Mouse (Mus musculus): Measurements from ENCODE around the gene Mtmr11. TPM values are rescaled to one million over a fixed set of nuclear protein-coding genes. Genes with fewer than 3 reads are reported as not detected.
A peak's percentile ranks its signal among the peaks of the same experiment; 100 is the strongest.

Gene Mtmr11
- 10.1 and 11.6 TPM in 2 replicates for polyA plus RNA-seq (2014; fragmentation: Nextera tagmentation; extraction: Ambion mirVana)

DNA sequence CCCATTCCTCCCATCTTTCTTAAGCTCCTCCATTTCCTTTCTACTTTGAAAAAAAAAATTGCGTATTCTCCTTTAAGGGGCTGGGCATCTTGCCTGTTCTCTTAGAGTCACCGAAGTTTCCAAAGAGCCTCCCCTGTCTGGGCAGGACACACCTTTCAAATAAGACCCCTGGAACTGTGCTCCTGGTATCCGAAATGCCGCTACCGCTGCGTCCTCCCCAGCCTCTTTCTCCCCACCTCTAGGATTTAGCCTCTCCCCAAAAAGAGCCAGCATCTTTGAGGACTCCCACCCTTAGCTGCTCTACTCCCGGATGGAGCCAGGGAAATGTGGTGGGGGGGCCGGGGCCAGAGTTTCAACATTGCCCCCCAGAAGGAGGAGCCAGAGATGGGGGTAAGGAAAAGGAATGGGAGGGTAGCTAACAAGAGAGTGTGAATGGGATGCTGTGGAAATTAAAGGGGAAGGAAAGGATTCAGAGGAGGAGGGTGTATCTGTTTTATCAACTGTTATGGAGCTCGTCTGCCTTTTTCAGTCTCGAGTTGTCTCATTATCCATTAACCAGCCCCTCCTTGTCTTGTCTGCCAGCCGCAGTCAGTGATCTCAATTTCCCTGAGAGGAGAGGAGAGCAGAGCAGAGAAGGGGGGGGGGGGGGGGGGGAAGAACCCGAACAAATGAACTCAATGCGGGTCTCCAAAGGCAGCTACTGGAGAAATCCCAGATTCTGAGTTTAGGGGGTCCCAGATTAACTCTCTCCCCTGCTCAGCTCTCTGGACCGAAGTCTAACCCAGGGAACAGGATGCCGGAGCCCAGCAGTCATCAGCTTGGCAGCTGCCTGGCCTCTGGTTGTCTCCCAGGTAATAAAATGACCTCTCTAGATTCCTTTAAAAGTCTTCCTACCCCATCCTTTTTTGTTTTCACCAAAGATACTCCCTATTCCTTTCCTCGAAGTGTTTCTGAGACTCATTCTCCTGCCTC, at the start of gene Mtmr11:
Mtmr11 (plus strand) TSS at position 136 of the 972 bp plus-strand sequence.
- no peaks in the 10 kb centered on the region for H3K9me3 ChIP-seq (ENCODE audit: control insufficient read depth, low read length)
- H3K27ac ChIP-seq = peak within 1 kb of the TSS; percentile 26; the same call in 1 of the 2 replicates
- WGBS = 6% methylated on average over 16 of the region's 16 CpGs
- ATAC-seq (ENCODE audit: low FRiP score) = no peak
- H3K4me2 ChIP-seq (replicated peaks) = peak within 1 kb of the TSS; percentile 74
- H3K4me3 ChIP-seq (replicated peaks; ENCODE audit: low read length) = peak within 1 kb of the TSS; percentile 30
- no peaks in the 10 kb centered on the region for H3K27me3 ChIP-seq (ENCODE audit: control insufficient read depth, insufficient read depth, low read length)
- H3K4me1 ChIP-seq (replicated peaks; ENCODE audit: control insufficient read depth, insufficient read depth, low read length) = peaks cover 16% of the 10 kb centered on the region
- DNase-seq (ENCODE audit: low spot score) = peak; percentile 44
- peak within 1 kb of the TSS; percentile 41 for H3K9ac ChIP-seq
- H3K36me3 ChIP-seq (replicated peaks; ENCODE audit: control insufficient read depth, insufficient read depth) = no peaks in the 10 kb centered on the region

DNA sequence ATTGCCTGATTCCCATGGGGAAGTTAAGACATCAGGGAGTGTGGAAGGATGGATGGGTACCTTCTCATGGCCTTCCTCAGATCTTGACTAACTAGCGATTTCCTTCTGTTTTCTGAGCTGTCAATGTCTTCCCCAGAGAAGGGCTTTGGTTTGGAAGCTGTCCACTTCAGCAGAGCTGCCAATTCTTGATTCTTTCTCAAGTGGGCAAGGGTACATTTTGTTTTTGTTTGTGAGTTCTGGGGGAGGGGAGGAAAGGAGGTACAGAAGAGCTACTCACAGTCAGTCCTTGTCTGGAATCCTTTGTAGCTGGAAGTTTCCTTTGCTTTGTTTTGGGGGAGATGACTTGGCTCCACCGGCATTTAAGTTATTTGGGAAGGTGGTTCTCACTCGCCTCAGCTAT, 48.6 kb upstream of the Mtmr11 start:
- Histone ChIP-seq H3K4me2 (replicated peaks) (no peak overlapping the region), H3K27me3 (ENCODE audit: control insufficient read depth, insufficient read depth, low read length) (no peaks in the 10 kb centered on the region), H3K4me1 (replicated peaks; ENCODE audit: control insufficient read depth, insufficient read depth, low read length) (no peaks in the 10 kb centered on the region), H3K9ac (no peak overlapping the region), H3K9me3 (ENCODE audit: control insufficient read depth, low read length) (no peaks in the 10 kb centered on the region), H3K4me3 (replicated peaks; ENCODE audit: low read length) (no peak overlapping the region), H3K36me3 (replicated peaks; ENCODE audit: control insufficient read depth, insufficient read depth) (no peaks in the 10 kb centered on the region), H3K27ac (no peak overlapping the region)
- ATAC-seq (ENCODE audit: low FRiP score) (no peak), DNase-seq (ENCODE audit: low spot score) (no peak)
- WGBS = 59% methylated on average over 3 of the region's 3 CpGs

DNA sequence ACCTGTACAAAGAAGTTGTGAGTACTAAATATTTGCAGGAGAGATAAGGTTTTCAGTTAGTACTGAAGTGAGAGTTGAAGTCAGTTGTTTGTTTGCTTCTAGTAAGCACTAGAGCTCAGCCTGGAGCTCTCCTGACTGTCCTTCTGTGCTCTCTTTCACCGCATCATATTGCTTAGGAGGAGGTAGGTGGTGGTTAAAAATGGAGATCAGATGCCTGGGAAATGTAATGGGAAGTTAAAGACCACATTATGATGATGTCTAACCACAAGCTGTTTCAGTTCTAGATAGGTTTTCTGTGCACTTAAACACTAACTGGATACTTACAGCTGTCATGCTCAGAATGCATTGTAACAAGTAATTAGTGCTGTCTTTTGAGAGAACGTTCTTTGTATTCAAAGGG, 43.7 kb upstream of the Mtmr11 start:
- 80% methylated on average over 2 of the region's 2 CpGs for WGBS

DNA sequence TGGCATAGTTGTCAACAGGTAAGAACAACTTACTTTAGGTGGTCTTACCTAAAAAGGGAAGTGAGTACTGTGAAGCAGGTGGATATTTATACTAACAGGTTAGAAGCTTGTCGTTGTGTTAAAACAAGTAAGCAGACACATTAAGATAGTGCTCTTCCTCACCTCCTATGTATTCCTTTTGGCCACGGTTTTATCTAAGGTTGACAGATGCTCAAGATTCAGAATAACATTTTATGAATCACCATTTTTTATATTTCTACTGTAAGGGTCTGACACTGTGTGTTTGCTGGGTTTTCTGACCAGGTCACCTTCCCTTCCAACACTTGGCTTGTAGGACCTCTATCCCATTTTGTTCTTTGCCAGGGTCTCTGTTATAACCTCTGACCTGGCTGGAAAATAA, 43.1 kb upstream of the Mtmr11 start:
- 94% methylated on average over 2 of the region's 2 CpGs for WGBS
- ATAC-seq (ENCODE audit: low FRiP score) = no peak
- Histone ChIP-seq H3K36me3 (replicated peaks; ENCODE audit: control insufficient read depth, insufficient read depth) (no peaks in the 10 kb centered on the region), H3K9me3 (ENCODE audit: control insufficient read depth, low read length) (no peaks in the 10 kb centered on the region), H3K27ac (no peak overlapping the region), H3K4me2 (replicated peaks) (no peak overlapping the region), H3K4me1 (replicated peaks; ENCODE audit: control insufficient read depth, insufficient read depth, low read length) (no peaks in the 10 kb centered on the region), H3K9ac (no peak overlapping the region), H3K4me3 (replicated peaks; ENCODE audit: low read length) (no peak overlapping the region), H3K27me3 (ENCODE audit: control insufficient read depth, insufficient read depth, low read length) (no peaks in the 10 kb centered on the region)
- DNase-seq (ENCODE audit: low spot score) = no peak

More for the DNA sequence above, 43.7 kb upstream of the Mtmr11 start:
- H3K36me3 ChIP-seq (replicated peaks; ENCODE audit: control insufficient read depth, insufficient read depth) = no peaks in the 10 kb centered on the region
- H3K27ac ChIP-seq = no peak overlapping the region
- DNase-seq (ENCODE audit: low spot score) (no peak), ATAC-seq (ENCODE audit: low FRiP score) (no peak)
- no peaks in the 10 kb centered on the region for H3K27me3 ChIP-seq (ENCODE audit: control insufficient read depth, insufficient read depth, low read length)
- H3K9ac ChIP-seq = no peak overlapping the region
- H3K4me3 ChIP-seq (replicated peaks; ENCODE audit: low read length) = no peak overlapping the region
- no peaks in the 10 kb centered on the region for H3K9me3 ChIP-seq (ENCODE audit: control insufficient read depth, low read length)
- H3K4me1 ChIP-seq (replicated peaks; ENCODE audit: control insufficient read depth, insufficient read depth, low read length) = no peaks in the 10 kb centered on the region
- H3K4me2 ChIP-seq (replicated peaks) = no peak overlapping the region

DNA sequence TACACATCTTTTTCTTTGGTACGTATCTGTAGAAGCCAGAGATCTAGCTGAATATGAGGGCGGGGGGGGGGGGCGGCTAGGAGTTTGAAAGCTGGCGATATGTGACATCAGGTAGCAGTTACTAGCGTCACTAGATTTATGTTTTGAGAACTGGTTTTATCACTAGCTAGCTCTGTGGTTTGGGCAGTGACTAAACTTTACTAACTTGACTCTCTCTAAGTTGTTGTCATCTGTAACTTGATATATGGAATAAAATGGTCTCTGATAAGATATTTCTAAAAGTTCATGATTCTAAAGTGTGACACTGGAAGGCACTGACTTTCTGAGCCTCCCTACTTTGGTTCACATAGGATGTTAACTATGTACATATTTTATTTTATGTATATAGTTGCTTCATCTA, 37.6 kb upstream of the Mtmr11 start:
- Histone ChIP-seq H3K36me3 (replicated peaks; ENCODE audit: control insufficient read depth, insufficient read depth) (no peaks in the 10 kb centered on the region), H3K27me3 (ENCODE audit: control insufficient read depth, insufficient read depth, low read length) (no peaks in the 10 kb centered on the region), H3K4me1 (replicated peaks; ENCODE audit: control insufficient read depth, insufficient read depth, low read length) (no peaks in the 10 kb centered on the region), H3K9me3 (ENCODE audit: control insufficient read depth, low read length) (no peaks in the 10 kb centered on the region), H3K4me2 (replicated peaks) (no peak overlapping the region), H3K9ac (no peak overlapping the region), H3K27ac (no peak overlapping the region), H3K4me3 (replicated peaks; ENCODE audit: low read length) (no peak overlapping the region)
- DNase-seq (ENCODE audit: low spot score) = no peak
- 95% methylated on average over 5 of the region's 5 CpGs for WGBS
- no peak for ATAC-seq (ENCODE audit: low FRiP score)

DNA sequence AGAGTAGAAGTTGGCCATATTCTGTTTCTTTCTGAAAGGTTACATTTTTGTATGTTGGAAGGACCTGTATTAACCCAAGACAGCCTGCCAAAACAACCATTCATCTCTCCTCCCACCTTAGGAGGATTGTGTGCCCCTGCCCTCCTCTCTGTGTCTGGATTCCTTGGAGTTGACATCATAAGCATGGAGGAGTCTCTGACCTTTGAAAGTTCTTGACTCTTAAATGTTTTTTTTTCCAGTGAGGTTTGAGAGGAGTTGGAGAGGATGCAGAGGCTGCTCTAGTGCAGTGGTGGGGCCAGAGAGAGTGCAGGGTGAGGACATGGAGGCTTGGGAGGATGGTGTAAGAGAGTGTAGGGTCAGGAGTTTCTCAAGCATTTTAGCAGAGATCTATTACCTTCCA, 33.7 kb upstream of the Mtmr11 start:
- no peak overlapping the region for H3K9ac ChIP-seq
- ATAC-seq (ENCODE audit: low FRiP score) (no peak), DNase-seq (ENCODE audit: low spot score) (no peak)
- no peak overlapping the region for H3K4me2 ChIP-seq (replicated peaks)
- H3K4me3 ChIP-seq (replicated peaks; ENCODE audit: low read length) = no peak overlapping the region
- no peaks in the 10 kb centered on the region for H3K4me1 ChIP-seq (replicated peaks; ENCODE audit: control insufficient read depth, insufficient read depth, low read length)
- no peaks in the 10 kb centered on the region for H3K27me3 ChIP-seq (ENCODE audit: control insufficient read depth, insufficient read depth, low read length)
- H3K9me3 ChIP-seq (ENCODE audit: control insufficient read depth, low read length) = no peaks in the 10 kb centered on the region
- H3K36me3 ChIP-seq (replicated peaks; ENCODE audit: control insufficient read depth, insufficient read depth) = no peaks in the 10 kb centered on the region
- no peak overlapping the region for H3K27ac ChIP-seq

DNA sequence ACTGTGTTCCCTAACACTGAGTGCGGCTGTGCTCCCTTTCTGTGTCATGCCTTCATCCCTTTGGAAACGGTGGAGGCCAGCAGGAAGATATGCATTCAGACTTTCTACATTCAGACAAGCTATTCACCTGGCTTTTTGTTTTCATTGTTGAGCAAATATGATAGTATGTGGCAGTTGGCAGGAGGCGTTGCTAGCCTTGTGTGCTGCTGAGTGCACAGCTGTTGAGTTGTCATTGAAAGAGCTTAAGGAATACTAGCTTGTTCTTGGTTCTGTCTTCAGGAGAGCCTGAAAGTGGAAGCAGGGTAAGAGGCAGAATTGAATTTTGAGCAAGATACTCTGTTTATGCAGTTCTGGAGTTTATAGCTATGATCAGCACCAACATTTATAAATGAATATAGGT, 29.3 kb upstream of the Mtmr11 start:
- ATAC-seq (ENCODE audit: low FRiP score) = no peak
- Histone ChIP-seq H3K9ac (no peak overlapping the region), H3K27ac (no peak overlapping the region), H3K27me3 (ENCODE audit: control insufficient read depth, insufficient read depth, low read length) (no peaks in the 10 kb centered on the region), H3K4me1 (replicated peaks; ENCODE audit: control insufficient read depth, insufficient read depth, low read length) (no peaks in the 10 kb centered on the region), H3K36me3 (replicated peaks; ENCODE audit: control insufficient read depth, insufficient read depth) (peaks cover 9% of the 10 kb centered on the region; the same call in 1 of the 2 replicates), H3K9me3 (ENCODE audit: control insufficient read depth, low read length) (no peaks in the 10 kb centered on the region), H3K4me2 (replicated peaks) (no peak overlapping the region), H3K4me3 (replicated peaks; ENCODE audit: low read length) (no peak overlapping the region)
- DNase-seq (ENCODE audit: low spot score) = no peak
- WGBS = 76% methylated on average over 3 of the region's 3 CpGs

DNA sequence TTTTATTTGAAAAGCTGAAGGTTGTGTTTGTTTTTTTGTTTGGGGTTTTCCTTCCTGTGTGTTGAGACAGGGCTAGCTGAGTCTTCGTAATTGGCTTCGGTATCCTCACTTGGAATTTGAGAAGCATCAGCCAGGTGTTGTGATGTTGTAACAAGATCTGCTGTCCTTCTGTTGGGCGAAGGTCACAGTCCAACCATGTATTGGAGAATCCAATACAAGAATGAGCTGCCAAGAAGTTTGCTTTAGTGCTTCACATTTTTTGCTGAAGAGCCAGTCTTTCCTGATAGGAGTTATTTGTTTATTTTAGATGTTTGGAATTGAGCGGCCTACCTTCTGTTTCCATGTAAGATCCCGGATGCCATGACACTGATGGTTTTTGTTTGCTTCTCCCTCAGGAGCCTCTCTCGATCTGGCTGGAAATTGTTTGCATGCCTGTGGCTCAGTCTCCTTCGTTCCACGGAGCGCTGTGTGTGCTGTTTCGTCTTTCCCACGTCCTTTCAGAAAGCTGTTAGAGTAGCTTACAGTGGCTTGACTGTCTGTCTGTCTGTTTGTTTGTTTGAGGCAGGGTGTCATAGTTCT, 28.4 kb upstream of the Mtmr11 start:
- ATAC-seq (ENCODE audit: low FRiP score) (no peak), DNase-seq (ENCODE audit: low spot score) (no peak)
- no peak overlapping the region for H3K4me3 ChIP-seq (replicated peaks; ENCODE audit: low read length)
- no peak overlapping the region for H3K9ac ChIP-seq
- H3K27me3 ChIP-seq (ENCODE audit: control insufficient read depth, insufficient read depth, low read length) = no peaks in the 10 kb centered on the region
- H3K36me3 ChIP-seq (replicated peaks; ENCODE audit: control insufficient read depth, insufficient read depth) = peaks cover 12% of the 10 kb centered on the region; the same call in 1 of the 2 replicates
- WGBS = 78% methylated on average over 11 of the region's 11 CpGs
- H3K27ac ChIP-seq = no peak overlapping the region
- no peak overlapping the region for H3K4me2 ChIP-seq (replicated peaks)
- no peaks in the 10 kb centered on the region for H3K4me1 ChIP-seq (replicated peaks; ENCODE audit: control insufficient read depth, insufficient read depth, low read length)
- H3K9me3 ChIP-seq (ENCODE audit: control insufficient read depth, low read length) = no peaks in the 10 kb centered on the region

DNA sequence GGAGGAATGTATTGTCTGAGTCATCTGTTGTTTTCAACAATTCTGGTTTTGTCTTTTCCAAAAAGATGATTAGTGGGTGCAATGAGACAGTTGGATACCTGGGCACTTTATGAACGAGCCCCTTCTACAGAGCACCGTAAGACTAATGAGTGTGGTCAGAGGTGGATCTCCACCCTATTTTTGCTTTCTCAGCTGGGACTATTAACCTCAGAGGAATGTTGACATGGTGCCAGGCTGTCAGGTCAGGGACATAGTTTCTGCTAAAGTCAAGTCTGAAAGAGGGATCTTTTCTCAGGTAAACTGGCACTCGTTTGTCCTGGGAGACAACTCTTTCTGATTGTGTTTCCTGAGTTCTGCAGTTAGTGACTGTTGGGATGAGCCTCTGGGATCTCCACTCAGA, 26.8 kb upstream of the Mtmr11 start:
- Histone ChIP-seq H3K4me3 (replicated peaks; ENCODE audit: low read length) (no peak overlapping the region), H3K9ac (no peak overlapping the region), H3K9me3 (ENCODE audit: control insufficient read depth, low read length) (no peaks in the 10 kb centered on the region), H3K27me3 (ENCODE audit: control insufficient read depth, insufficient read depth, low read length) (no peaks in the 10 kb centered on the region), H3K4me1 (replicated peaks; ENCODE audit: control insufficient read depth, insufficient read depth, low read length) (no peaks in the 10 kb centered on the region), H3K27ac (no peak overlapping the region), H3K36me3 (replicated peaks; ENCODE audit: control insufficient read depth, insufficient read depth) (peaks cover 18% of the 10 kb centered on the region; the same call in 1 of the 2 replicates), H3K4me2 (replicated peaks) (no peak overlapping the region)
- WGBS = 90% methylated on average over 3 of the region's 3 CpGs
- DNase-seq (ENCODE audit: low spot score) = no peak
- ATAC-seq (ENCODE audit: low FRiP score) = no peak
